Mouse (Mus musculus): ENCODE data around the gene Rgs3. TPM values are rescaled to one million over a fixed set of nuclear protein-coding genes. Genes with fewer than 3 reads are reported as not detected.

The Rgs3 gene
- polyA plus RNA-seq, 1 experiment from 2014 or later: 30.1 TPM

DNA sequence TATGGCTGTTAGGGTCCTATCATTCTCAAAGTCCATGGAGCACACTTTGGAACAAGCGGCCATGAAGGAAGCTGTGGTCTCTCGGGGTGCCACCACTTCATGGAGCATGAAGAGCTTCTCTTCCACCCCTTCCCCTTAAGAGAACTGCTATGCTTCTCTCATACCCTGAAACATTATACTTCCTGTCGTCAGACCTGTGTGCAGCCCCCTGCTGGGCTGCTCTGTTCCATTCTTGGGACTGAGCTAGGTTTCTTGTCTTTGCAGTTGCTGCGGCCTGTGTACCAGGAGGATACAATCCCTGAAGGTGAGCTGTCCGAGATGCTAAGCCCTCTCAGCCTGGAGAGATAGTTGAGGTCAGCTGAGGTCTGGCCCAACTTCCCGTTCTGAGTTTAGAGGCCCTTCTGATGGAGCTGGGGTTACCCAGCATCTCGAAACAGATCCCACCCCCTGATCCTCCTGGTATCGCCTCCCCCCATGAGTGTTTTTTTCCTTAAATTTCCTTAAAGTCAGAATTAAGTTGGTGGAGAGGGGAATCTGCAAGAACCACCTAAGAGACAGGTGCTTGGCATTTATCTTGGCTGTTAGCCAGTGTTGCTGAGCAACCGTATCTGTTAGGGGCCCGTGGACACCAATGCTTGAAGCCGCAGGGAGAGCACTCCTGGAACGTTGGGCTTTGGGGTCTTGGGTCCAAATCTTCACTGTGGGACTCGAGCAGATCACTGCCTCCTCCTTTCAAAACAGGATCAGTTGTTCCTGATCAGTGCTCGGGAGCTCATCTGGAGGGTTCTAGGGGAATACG lies 66.8 kb downstream of the Rgs3 start:
- ATAC-seq (ENCODE audit: low read depth): no peak
- WGBS: 72% methylated on average over 15 of the region's 15 CpGs
- H3K27ac ChIP-seq (ENCODE audit: low read depth, low read length): no peak overlapping the region; the same call in 1 of the 2 replicates
- H3K36me3 ChIP-seq (ENCODE audit: control insufficient read depth, insufficient read depth, low read length): no peaks in the 10 kb centered on the region
- no peak overlapping the region for H3K9ac ChIP-seq (replicated peaks; ENCODE audit: low read depth, low read length)
- H3K4me2 ChIP-seq (ENCODE audit: low read depth, low read length): no peak overlapping the region
- H3K9me3 ChIP-seq (ENCODE audit: control insufficient read depth, low read length): no peaks in the 10 kb centered on the region
- H3K4me3 ChIP-seq (ENCODE audit: low read depth, low read length): no peak overlapping the region
- no peaks in the 10 kb centered on the region for H3K27me3 ChIP-seq (ENCODE audit: control insufficient read depth, insufficient read depth, low read length)
- peaks cover 9% of the 10 kb centered on the region; the same call in 1 of the 2 replicates for H3K4me1 ChIP-seq (ENCODE audit: control insufficient read depth, insufficient read depth, low read length)

- 58% methylated on average over 4 of the region's 4 CpGs for WGBS
- Histone ChIP-seq H3K4me2 (ENCODE audit: low read depth, low read length) (no peak overlapping the region), H3K27ac (ENCODE audit: low read depth, low read length) (no peak overlapping the region), H3K4me3 (ENCODE audit: low read depth, low read length) (no peak overlapping the region), H3K27me3 (ENCODE audit: control insufficient read depth, insufficient read depth, low read length) (no peaks in the 10 kb centered on the region), H3K4me1 (ENCODE audit: control insufficient read depth, insufficient read depth, low read length) (peaks cover 7% of the 10 kb centered on the region; the same call in 1 of the 2 replicates), H3K9ac (replicated peaks; ENCODE audit: low read depth, low read length) (no peak overlapping the region), H3K36me3 (ENCODE audit: control insufficient read depth, insufficient read depth, low read length) (no peaks in the 10 kb centered on the region), H3K9me3 (ENCODE audit: control insufficient read depth, low read length) (no peaks in the 10 kb centered on the region)
- no peak for ATAC-seq (ENCODE audit: low read depth)
Observed at GRCm38 (mm10) chr4:62627331-62627730, 67.7 kb downstream of the Rgs3 start.

DNA sequence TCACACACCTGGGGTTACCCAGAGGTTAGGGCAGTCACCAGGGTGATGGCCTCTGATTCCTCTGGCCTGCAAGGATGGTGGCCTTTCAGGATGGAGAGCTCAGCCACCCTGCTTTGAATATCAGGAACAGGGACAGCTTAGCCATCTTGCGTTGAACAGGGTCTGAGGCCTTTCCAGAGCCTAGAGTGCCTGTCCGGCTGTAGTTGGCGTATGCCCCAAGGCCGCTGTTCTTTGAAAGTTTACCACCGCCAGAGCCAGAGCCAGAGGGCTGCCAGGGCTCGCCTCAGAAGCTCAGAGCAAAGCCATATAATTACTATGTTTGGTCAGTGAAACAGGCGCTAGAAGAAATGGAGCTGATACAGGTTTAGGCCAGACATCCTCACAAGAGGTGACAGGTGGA lies 68.9 kb downstream of the Rgs3 start:
- no peaks in the 10 kb centered on the region for H3K27me3 ChIP-seq (ENCODE audit: control insufficient read depth, insufficient read depth, low read length)
- H3K4me1 ChIP-seq (ENCODE audit: control insufficient read depth, insufficient read depth, low read length): peaks cover 6% of the 10 kb centered on the region; the same call in 1 of the 2 replicates
- no peak for ATAC-seq (ENCODE audit: low read depth)
- WGBS: 71% methylated on average over 7 of the region's 7 CpGs
- no peaks in the 10 kb centered on the region for H3K36me3 ChIP-seq (ENCODE audit: control insufficient read depth, insufficient read depth, low read length)
- H3K9me3 ChIP-seq (ENCODE audit: control insufficient read depth, low read length): no peaks in the 10 kb centered on the region
- no peak overlapping the region for H3K4me2 ChIP-seq (ENCODE audit: low read depth, low read length)
- no peak overlapping the region for H3K9ac ChIP-seq (replicated peaks; ENCODE audit: low read depth, low read length)
- H3K4me3 ChIP-seq (ENCODE audit: low read depth, low read length): no peak overlapping the region
- no peak overlapping the region for H3K27ac ChIP-seq (ENCODE audit: low read depth, low read length)

DNA sequence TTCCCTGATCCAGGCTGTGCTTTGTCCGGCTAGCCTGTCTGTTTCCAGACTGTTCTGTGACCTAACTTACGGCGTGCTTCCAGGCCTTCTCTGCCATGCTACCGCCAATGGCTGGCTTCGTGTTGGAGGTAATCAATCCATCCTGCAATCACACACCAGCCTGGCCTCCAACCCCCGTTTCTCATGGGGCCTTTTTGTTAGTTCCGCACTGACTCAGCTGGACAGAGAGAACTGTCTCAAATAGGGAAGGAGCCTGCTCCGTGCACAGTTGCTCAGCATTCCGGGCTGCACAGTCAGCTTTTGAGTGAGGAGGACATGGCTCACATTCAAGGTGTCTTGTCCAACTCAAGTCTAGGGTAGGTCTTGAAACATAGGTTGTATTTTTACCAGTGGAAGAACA lies 69.8 kb downstream of the Rgs3 start:
- H3K4me1 ChIP-seq (ENCODE audit: control insufficient read depth, insufficient read depth, low read length): peaks cover 14% of the 10 kb centered on the region
- no peak overlapping the region for H3K9ac ChIP-seq (replicated peaks; ENCODE audit: low read depth, low read length)
- no peaks in the 10 kb centered on the region for H3K36me3 ChIP-seq (ENCODE audit: control insufficient read depth, insufficient read depth, low read length)
- H3K4me3 ChIP-seq (ENCODE audit: low read depth, low read length): no peak overlapping the region
- H3K27me3 ChIP-seq (ENCODE audit: control insufficient read depth, insufficient read depth, low read length): no peaks in the 10 kb centered on the region
- H3K9me3 ChIP-seq (ENCODE audit: control insufficient read depth, low read length): no peaks in the 10 kb centered on the region
- H3K4me2 ChIP-seq (ENCODE audit: low read depth, low read length): no peak overlapping the region
- no peak for ATAC-seq (ENCODE audit: low read depth)
- WGBS: 40% methylated on average over 9 of the region's 9 CpGs
- H3K27ac ChIP-seq (ENCODE audit: low read depth, low read length): no peak overlapping the region

DNA sequence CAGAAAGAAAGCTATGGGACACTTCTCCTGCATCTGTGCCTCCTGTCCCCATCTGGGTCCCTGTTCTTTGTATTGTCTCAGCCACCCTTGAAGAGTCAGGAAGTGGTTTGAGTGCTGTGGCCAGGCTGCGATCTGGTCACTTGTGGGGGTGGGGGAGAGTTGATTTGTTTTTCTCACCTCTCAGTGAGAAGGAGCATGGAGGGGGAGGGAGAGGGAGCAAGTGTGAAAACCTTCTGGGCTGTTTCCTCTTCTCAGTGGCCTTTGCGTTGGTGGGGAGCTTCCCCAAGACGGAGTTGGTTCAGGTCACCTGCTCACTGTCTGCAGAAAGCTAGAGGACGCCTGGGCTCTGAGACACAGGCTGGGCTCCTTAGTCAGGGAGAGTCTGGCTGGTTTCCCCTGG lies 70.3 kb downstream of the Rgs3 start:
- H3K9ac ChIP-seq (replicated peaks; ENCODE audit: low read depth, low read length): no peak overlapping the region
- WGBS: 46% methylated on average over 4 of the region's 4 CpGs
- peaks cover 11% of the 10 kb centered on the region for H3K4me1 ChIP-seq (ENCODE audit: control insufficient read depth, insufficient read depth, low read length)
- H3K27ac ChIP-seq (ENCODE audit: low read depth, low read length): no peak overlapping the region
- H3K4me3 ChIP-seq (ENCODE audit: low read depth, low read length): no peak overlapping the region
- H3K36me3 ChIP-seq (ENCODE audit: control insufficient read depth, insufficient read depth, low read length): no peaks in the 10 kb centered on the region
- no peak for ATAC-seq (ENCODE audit: low read depth)
- H3K9me3 ChIP-seq (ENCODE audit: control insufficient read depth, low read length): no peaks in the 10 kb centered on the region
- H3K4me2 ChIP-seq (ENCODE audit: low read depth, low read length): no peak overlapping the region
- H3K27me3 ChIP-seq (ENCODE audit: control insufficient read depth, insufficient read depth, low read length): no peaks in the 10 kb centered on the region

GRCm38 (mm10) chr4:62633243-62633642 lies 73.6 kb downstream of the Rgs3 start:
- no peak overlapping the region for H3K9ac ChIP-seq (replicated peaks; ENCODE audit: low read depth, low read length)
- H3K4me2 ChIP-seq (ENCODE audit: low read depth, low read length): no peak overlapping the region
- H3K27me3 ChIP-seq (ENCODE audit: control insufficient read depth, insufficient read depth, low read length): no peaks in the 10 kb centered on the region
- WGBS: 97% methylated on average over 4 of the region's 4 CpGs
- H3K36me3 ChIP-seq (ENCODE audit: control insufficient read depth, insufficient read depth, low read length): no peaks in the 10 kb centered on the region
- no peak for ATAC-seq (ENCODE audit: low read depth)
- H3K4me1 ChIP-seq (ENCODE audit: control insufficient read depth, insufficient read depth, low read length): peaks cover 8% of the 10 kb centered on the region; the same call in 1 of the 2 replicates
- no peak overlapping the region; the same call in 1 of the 2 replicates for H3K27ac ChIP-seq (ENCODE audit: low read depth, low read length)
- no peaks in the 10 kb centered on the region for H3K9me3 ChIP-seq (ENCODE audit: control insufficient read depth, low read length)
- H3K4me3 ChIP-seq (ENCODE audit: low read depth, low read length): no peak overlapping the region

GRCm38 (mm10) chr4:62634054-62634591 lies 74.5 kb downstream of the Rgs3 start:
- ATAC-seq (ENCODE audit: low read depth): no peak
- no peak overlapping the region for H3K27ac ChIP-seq (ENCODE audit: low read depth, low read length)
- H3K4me2 ChIP-seq (ENCODE audit: low read depth, low read length): no peak overlapping the region
- no peaks in the 10 kb centered on the region for H3K27me3 ChIP-seq (ENCODE audit: control insufficient read depth, insufficient read depth, low read length)
- H3K36me3 ChIP-seq (ENCODE audit: control insufficient read depth, insufficient read depth, low read length): no peaks in the 10 kb centered on the region
- no peaks in the 10 kb centered on the region for H3K9me3 ChIP-seq (ENCODE audit: control insufficient read depth, low read length)
- H3K4me1 ChIP-seq (ENCODE audit: control insufficient read depth, insufficient read depth, low read length): peaks cover 8% of the 10 kb centered on the region; the same call in 1 of the 2 replicates
- H3K9ac ChIP-seq (replicated peaks; ENCODE audit: low read depth, low read length): no peak overlapping the region
- WGBS: 66% methylated on average over 13 of the region's 13 CpGs
- H3K4me3 ChIP-seq (ENCODE audit: low read depth, low read length): no peak overlapping the region

DNA sequence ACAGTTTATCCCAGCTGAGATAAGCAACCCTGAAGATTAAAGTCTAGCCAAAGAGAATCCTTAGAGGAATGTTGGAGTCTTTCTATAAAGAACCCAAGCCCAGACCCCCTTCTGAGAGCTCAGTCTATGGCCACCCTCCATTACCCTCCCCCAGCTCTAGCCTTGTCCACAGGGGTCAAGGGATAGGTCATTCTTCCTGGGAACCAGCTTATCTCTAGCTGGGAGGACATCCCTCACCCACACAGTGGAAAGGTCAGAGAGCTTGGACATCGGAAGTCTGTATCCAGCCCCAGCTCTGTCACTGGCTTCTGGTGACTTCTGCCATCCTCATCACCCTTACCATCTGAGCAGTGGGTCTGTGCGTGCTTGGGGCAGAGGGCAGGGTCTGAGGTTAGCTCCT lies 75.2 kb downstream of the Rgs3 start:
- H3K9me3 ChIP-seq (ENCODE audit: control insufficient read depth, low read length): no peaks in the 10 kb centered on the region
- H3K36me3 ChIP-seq (ENCODE audit: control insufficient read depth, insufficient read depth, low read length): no peaks in the 10 kb centered on the region
- no peak overlapping the region for H3K4me2 ChIP-seq (ENCODE audit: low read depth, low read length)
- WGBS: 94% methylated on average over 2 of the region's 2 CpGs
- H3K27me3 ChIP-seq (ENCODE audit: control insufficient read depth, insufficient read depth, low read length): no peaks in the 10 kb centered on the region
- H3K4me3 ChIP-seq (ENCODE audit: low read depth, low read length): no peak overlapping the region
- no peak for ATAC-seq (ENCODE audit: low read depth)
- no peak overlapping the region for H3K27ac ChIP-seq (ENCODE audit: low read depth, low read length)
- H3K9ac ChIP-seq (replicated peaks; ENCODE audit: low read depth, low read length): no peak overlapping the region
- peaks cover 8% of the 10 kb centered on the region; the same call in 1 of the 2 replicates for H3K4me1 ChIP-seq (ENCODE audit: control insufficient read depth, insufficient read depth, low read length)

DNA sequence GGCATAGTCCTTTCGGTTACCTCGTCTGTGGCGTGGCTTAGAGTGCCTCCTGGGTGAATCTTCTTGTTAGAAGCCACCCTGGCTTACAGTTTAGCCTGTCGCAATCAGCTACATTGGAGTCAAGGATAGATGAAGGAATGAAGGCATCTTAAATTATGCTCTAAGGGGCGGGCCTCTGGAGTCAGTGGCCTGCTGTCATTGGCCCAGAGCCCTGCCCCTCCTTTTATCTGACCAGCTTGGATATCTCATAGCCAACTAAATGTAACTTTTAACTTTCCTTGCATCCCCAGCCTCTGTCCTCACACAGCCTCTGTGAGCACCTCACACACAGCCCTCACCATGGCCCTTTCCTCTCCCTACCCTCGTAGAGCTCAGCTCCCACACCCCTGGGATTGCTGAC lies 76.4 kb downstream of the Rgs3 start:
- Histone ChIP-seq H3K9me3 (ENCODE audit: control insufficient read depth, low read length) (no peaks in the 10 kb centered on the region), H3K4me2 (ENCODE audit: low read depth, low read length) (no peak overlapping the region), H3K27me3 (ENCODE audit: control insufficient read depth, insufficient read depth, low read length) (no peaks in the 10 kb centered on the region), H3K27ac (ENCODE audit: low read depth, low read length) (no peak overlapping the region), H3K36me3 (ENCODE audit: control insufficient read depth, insufficient read depth, low read length) (no peaks in the 10 kb centered on the region), H3K4me1 (ENCODE audit: control insufficient read depth, insufficient read depth, low read length) (peaks cover 8% of the 10 kb centered on the region; the same call in 1 of the 2 replicates), H3K4me3 (ENCODE audit: low read depth, low read length) (no peak overlapping the region), H3K9ac (replicated peaks; ENCODE audit: low read depth, low read length) (no peak overlapping the region)
- WGBS: 88% methylated on average over 6 of the region's 6 CpGs
- ATAC-seq (ENCODE audit: low read depth): no peak

Data from neural tube, embryonic 14.5 days (tissue).